Mouse (Mus musculus): ENCODE measurements around the gene Kcnj10. TPM values are rescaled to one million over a fixed set of nuclear protein-coding genes. Genes with fewer than 3 reads are reported as not detected.
A peak's percentile ranks its signal among the peaks of the same experiment; 100 is the strongest.

Gene Kcnj10
- total RNA-seq, 2 experiments from 2014 or later = 0.10 to 0.14 TPM

DNA sequence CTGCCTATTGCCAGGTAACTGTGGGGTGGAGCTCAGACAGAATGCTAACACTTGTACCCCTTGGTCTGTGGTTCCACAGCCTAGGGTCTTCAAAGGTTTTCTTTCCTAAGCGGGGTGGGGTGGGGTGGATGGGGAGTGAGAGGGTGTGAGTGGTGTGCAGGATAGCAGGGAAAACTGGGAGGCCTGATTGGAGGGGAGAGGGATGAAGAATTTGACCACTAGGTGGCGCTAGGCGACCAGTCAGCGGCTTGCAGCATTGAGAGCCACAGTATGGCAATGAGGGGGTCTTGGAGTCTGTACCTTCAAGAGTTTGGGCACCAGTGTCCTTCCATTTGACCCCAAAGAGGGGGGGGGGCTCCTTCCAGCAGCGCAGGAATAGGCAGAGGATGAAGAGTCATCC lies 71.2 kb downstream of the Kcnj10 start:
- DNase-seq (ENCODE audit: low spot score) = peak; percentile 26
- intact Hi-C loops (cut with DNase I) = loop anchor here (1.0 to 5.0 kb wide), 2 partner anchors 78 to 965 kb away; no protein-coding TSS in a partner anchor

- intact Hi-C loops (cut with DNase I) = loop anchor here (5.0 kb wide), 1 partner anchor 964 kb away; no protein-coding TSS in a partner anchor
- no peak for DNase-seq (ENCODE audit: low spot score)
Measured at GRCm38 (mm10) chr1:172413491-172414230, 72.7 kb downstream of the Kcnj10 start.

DNA sequence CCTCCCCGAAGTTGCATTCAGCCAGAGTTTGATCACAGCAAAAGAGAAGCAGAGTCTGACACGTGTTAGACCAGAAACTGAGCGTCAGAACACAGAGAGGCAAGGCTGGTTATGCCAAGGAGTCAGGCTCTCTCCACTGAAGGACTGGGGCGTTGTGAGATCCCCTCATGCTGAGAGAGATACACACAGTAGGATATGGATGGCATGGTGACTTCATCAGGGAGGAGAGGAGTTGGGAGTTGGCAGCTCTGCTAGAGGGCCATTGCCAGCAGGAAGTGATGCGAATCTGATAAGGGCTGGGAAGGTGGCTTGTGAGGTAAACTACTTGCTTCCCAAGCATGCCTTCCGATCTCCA lies 73.2 kb downstream of the Kcnj10 start:
- DNase-seq (ENCODE audit: low spot score) = no peak
- intact Hi-C loops (cut with DNase I) = loop anchor here (5.0 kb wide), 1 partner anchor 963 kb away; no protein-coding TSS in a partner anchor

- intact Hi-C loops (cut with DNase I) = no loop called here
Measured at GRCm38 (mm10) chr1:172415061-172415460, 74.1 kb downstream of the Kcnj10 start.

DNA sequence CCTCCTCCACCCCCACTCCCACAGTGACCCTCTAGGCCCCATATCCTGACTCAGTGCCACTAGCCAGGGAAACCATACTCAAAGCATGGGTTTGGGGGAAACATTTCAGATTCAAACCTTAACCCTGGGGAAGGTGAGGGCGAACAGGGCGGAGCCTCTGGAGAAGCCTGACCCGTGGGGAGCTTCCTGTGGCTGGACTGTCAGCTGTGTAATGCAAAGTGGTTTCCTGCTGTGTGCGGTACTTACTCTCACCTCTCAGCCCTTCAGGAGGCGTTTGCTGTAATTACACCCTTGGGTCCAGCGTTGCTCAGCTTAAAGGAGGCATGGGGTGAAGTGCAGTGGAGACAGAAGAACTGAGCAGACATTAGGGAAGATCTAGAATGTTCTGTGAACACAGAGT lies 77.2 kb downstream of the Kcnj10 start:
- DNase-seq (ENCODE audit: low spot score) = no peak
- intact Hi-C loops (cut with DNase I) = no loop called here

More at GRCm38 (mm10) chr1:172415061-172415460, 74.1 kb downstream of the Kcnj10 start:
- no peak for DNase-seq (ENCODE audit: low spot score)

DNA sequence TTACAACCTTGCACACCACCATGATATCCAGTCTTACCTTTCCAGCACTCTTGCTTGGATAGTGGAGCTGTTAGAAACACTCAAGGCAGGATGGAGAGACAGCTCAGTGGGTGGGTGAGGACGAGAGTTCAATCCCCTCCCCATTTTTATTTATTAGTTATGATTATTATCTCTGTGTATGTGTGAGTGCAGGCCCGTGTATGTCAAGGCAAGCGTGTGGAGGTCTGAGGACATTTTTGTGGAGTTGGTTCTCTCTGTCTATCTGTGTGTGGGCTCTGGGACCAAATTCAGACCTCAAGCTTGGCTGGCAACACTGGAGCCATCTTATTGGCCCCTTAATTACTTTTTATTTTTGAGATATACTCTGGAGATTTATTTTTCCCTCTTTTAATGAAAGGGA lies 77.6 kb downstream of the Kcnj10 start:
- intact Hi-C loops (cut with DNase I) = no loop called here
- DNase-seq (ENCODE audit: low spot score) = no peak

GRCm38 (mm10) chr1:172420181-172420580 lies 79.2 kb downstream of the Kcnj10 start:
- intact Hi-C loops (cut with DNase I) = loop anchor here (5.0 kb wide), 1 partner anchor 37 kb away; no protein-coding TSS in a partner anchor
- DNase-seq (ENCODE audit: low spot score) = no peak

DNA sequence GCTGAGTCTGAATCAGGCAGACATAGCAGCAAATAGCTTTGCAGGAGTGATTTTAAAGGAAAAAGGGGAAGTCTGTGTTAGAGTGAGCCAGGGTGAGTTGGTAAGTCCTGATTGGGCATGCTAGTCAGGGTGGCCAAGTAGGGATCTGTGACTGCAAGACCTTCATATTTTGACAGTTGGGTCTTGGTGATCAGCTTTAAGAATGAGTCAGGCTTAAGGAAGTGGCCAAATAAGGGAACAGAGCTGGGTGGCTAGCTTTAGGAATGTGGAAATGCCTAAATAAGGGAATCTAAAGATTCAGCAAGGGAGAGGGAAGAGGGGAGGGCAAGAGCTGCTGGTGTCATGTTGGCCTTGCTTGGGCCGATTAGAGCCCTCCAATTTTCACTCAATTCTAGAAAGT lies 82.4 kb downstream of the Kcnj10 start:
- intact Hi-C loops (cut with DNase I) = loop anchor here (5.0 kb wide), 1 partner anchor 34 kb away; no protein-coding TSS in a partner anchor
- DNase-seq (ENCODE audit: low spot score) = no peak

Other genes starting within 250 kb of the Kcnj10 start
- 100 to 1,000 TPM; 120 to 122 TPM for gene Pex19, start 214.5 kb upstream of the Kcnj10 start, total RNA-seq (2021)
- 100 to 1,000 TPM; 109 to 114 TPM for gene Dcaf8, start 193.1 kb upstream of the Kcnj10 start, total RNA-seq (2021)
- gene Pea15a, start 134.4 kb upstream of the Kcnj10 start, total RNA-seq (2021) = 10 to 100 TPM; 65.8 to 70.5 TPM
- 10 to 100 TPM; 12.6 to 18.0 TPM for gene Casq1, start 121.3 kb upstream of the Kcnj10 start, total RNA-seq (2021)
- not detected for gene Atp1a4, start 82.8 kb upstream of the Kcnj10 start, total RNA-seq (2021)
- 10 to 100 TPM in 1 of 2 experiments, 1 to 10 TPM in 1; 9.3 to 15.2 TPM for gene Igsf8, start 79.6 kb upstream of the Kcnj10 start, total RNA-seq (2021)
- 100 to 1,000 TPM; 600 to 610 TPM for gene Atp1a2, start 43.1 kb upstream of the Kcnj10 start, total RNA-seq (2021)
- under 1 TPM in 1 of 2 experiments, not detected in 1; 0.06 TPM for gene Kcnj9, start 11.9 kb upstream of the Kcnj10 start, total RNA-seq (2021)
- gene Pigm, start 35.3 kb downstream of the Kcnj10 start, total RNA-seq (2021) = 1 to 10 TPM; 4.4 to 4.5 TPM
- gene Slamf9, start 134.1 kb downstream of the Kcnj10 start, total RNA-seq (2021) = 1 to 10 TPM; 1.3 TPM
- gene Igsf9, start 140.6 kb downstream of the Kcnj10 start, total RNA-seq (2021) = under 1 TPM; 0.25 to 0.55 TPM
- 10 to 100 TPM; 75.4 to 87.9 TPM for gene Tagln2, start 158.8 kb downstream of the Kcnj10 start, total RNA-seq (2021)
- under 1 TPM; 0.34 to 0.39 TPM for gene Cfap45, start 179.6 kb downstream of the Kcnj10 start, total RNA-seq (2021)
- gene Vsig8, start 214.7 kb downstream of the Kcnj10 start, total RNA-seq (2021) = not detected
- gene Slamf8, start 249.4 kb downstream of the Kcnj10 start, total RNA-seq (2021) = under 1 TPM in 1 of 2 experiments, not detected in 1; 0.25 TPM